Mouse (Mus musculus) lung, postnatal 0 days (tissue): Measurements from ENCODE around the gene Gxylt2. TPM values are rescaled to one million over a fixed set of nuclear protein-coding genes. Genes with fewer than 3 reads are reported as not detected.

Experiments used
- ATAC-seq: fragments of 200-750 bp; cut with Nextera tagmentation; 2 replicates; pipeline ENCODE4 v1.8.0; 2017; ENCODE audit warnings: moderate library complexity
- DNase-seq: peaks from one replicate; pipeline ENCODE4 v3.0.0-alpha.2; 2016; ENCODE audit warnings: low spot score
- H3K27ac ChIP-seq: fragments of 300-500 bp; sonication (generic); 2 replicates; pipeline ENCODE4 v1.5.1; 2014; ENCODE audit warnings: antibody characterized with exemption, mild to moderate bottlenecking, low read length, mixed read lengths
- H3K27me3 ChIP-seq: fragments of 300-500 bp; sonication (generic); replicated peaks from 2 replicates; pipeline ENCODE4 v1.6.1; 2014; ENCODE audit warnings: low read length, mixed read lengths; ENCODE audit not compliant: insufficient read depth
- H3K36me3 ChIP-seq: fragments of 300-500 bp; sonication (generic); 2 replicates; pipeline ENCODE4 v1.6.1; 2014; ENCODE audit warnings: low read length, mixed read lengths; ENCODE audit not compliant: insufficient read depth
- H3K4me1 ChIP-seq: fragments of 300-500 bp; sonication (generic); 2 replicates; pipeline ENCODE4 v1.6.1; 2014; ENCODE audit warnings: antibody characterized with exemption, low read depth, low read length, mixed read lengths; ENCODE audit not compliant: insufficient read depth
- H3K4me2 ChIP-seq: fragments of 300-500 bp; sonication (generic); replicated peaks from 2 replicates; pipeline ENCODE4 v1.6.1; 2014; ENCODE audit warnings: low read depth, mild to moderate bottlenecking, low read length, moderate library complexity, mixed read lengths
- H3K4me3 ChIP-seq: fragments of 300-500 bp; sonication (generic); 2 replicates; pipeline ENCODE4 v1.5.1; 2014; ENCODE audit warnings: low read depth, low read length
- H3K9ac ChIP-seq: fragments of 300-500 bp; sonication (generic); replicated peaks from 2 replicates; pipeline ENCODE4 v1.6.1; 2014; ENCODE audit warnings: low read depth, mild to moderate bottlenecking
- H3K9me3 ChIP-seq: fragments of 300-500 bp; sonication (generic); 2 replicates; pipeline ENCODE4 v1.6.1; 2016; ENCODE audit warnings: low read length, mixed read lengths
- CTCF ChIP-seq: IDR thresholded peaks from 2 replicates; pipeline ENCODE4 v1.5.1; 2016; ENCODE audit warnings: antibody characterized with exemption, mild to moderate bottlenecking
- EP300 ChIP-seq: IDR thresholded peaks from 2 replicates; pipeline ENCODE4 v1.6.1; 2016; ENCODE audit warnings: antibody characterized with exemption, mild to moderate bottlenecking, control low read depth
- WGBS: fragments of 180-500 bp; shearing (Covaris S2); extraction: QIAGEN DNeasy Blood & Tissue Kit; methylation state at CpG from one replicate; pipeline ENCODE4 v1.1.7; 2014; 5-methylcytosine and 5-hydroxymethylcytosine counted together
- polyA plus RNA-seq: library from polyadenylated mRNA; unstranded; fragments of >200 nt; fragmentation: Nextera tagmentation; extraction: Ambion mirVana; gene quantifications from 2 replicates; pipeline ENCODE4 v1.2.1, GENCODE M21; 2015

The Gxylt2 gene
- polyA plus RNA-seq, 1 experiment from 2014 or later: 2.2 TPM

- H3K9me3 ChIP-seq: no peaks in the 10 kb centered on the region
- H3K4me2 ChIP-seq: no peak overlapping the region
- ATAC-seq (no peak), DNase-seq (no peak)
- no peak overlapping the region for H3K4me3 ChIP-seq
- no peaks in the 10 kb centered on the region for H3K27me3 ChIP-seq
- TF ChIP-seq CTCF: no peak
- TF ChIP-seq EP300: no peak
- H3K27ac ChIP-seq: no peak overlapping the region
- no peaks in the 10 kb centered on the region for H3K4me1 ChIP-seq
- 57% methylated on average over 7 of the region's 7 CpGs for WGBS
- no peak overlapping the region for H3K9ac ChIP-seq
- H3K36me3 ChIP-seq: no peaks in the 10 kb centered on the region
These were observed 119.9 kb downstream of the Gxylt2 start for GRCm38 (mm10) chr6:100824381-100824965.

- H3K4me1 ChIP-seq: no peaks in the 10 kb centered on the region
- H3K36me3 ChIP-seq: no peaks in the 10 kb centered on the region
- H3K4me3 ChIP-seq: no peak overlapping the region
- ATAC-seq: no peak
- H3K9ac ChIP-seq: no peak overlapping the region
- no peak overlapping the region for H3K27ac ChIP-seq
- DNase-seq: peak; percentile 13
- no peak overlapping the region for H3K4me2 ChIP-seq
- no peaks in the 10 kb centered on the region for H3K9me3 ChIP-seq
- no peaks in the 10 kb centered on the region for H3K27me3 ChIP-seq
- TF ChIP-seq EP300: no peak
- no peak for TF ChIP-seq CTCF
- WGBS: 56% methylated on average over 6 of the region's 6 CpGs
These were observed 121.5 kb downstream of the Gxylt2 start for GRCm38 (mm10) chr6:100826046-100826445.

- Histone ChIP-seq H3K4me2 (no peak overlapping the region), H3K27me3 (no peaks in the 10 kb centered on the region), H3K9ac (no peak overlapping the region), H3K4me1 (no peaks in the 10 kb centered on the region), H3K27ac (no peak overlapping the region), H3K9me3 (no peaks in the 10 kb centered on the region), H3K36me3 (no peaks in the 10 kb centered on the region), H3K4me3 (no peak overlapping the region)
- ATAC-seq (no peak), DNase-seq (no peak)
- no peak for TF ChIP-seq EP300
- no peak for TF ChIP-seq CTCF
- 94% methylated on average over 6 of the region's 7 CpGs for WGBS
These were observed 124.0 kb downstream of the Gxylt2 start for GRCm38 (mm10) chr6:100828565-100828964.

- H3K36me3 ChIP-seq: no peaks in the 10 kb centered on the region
- TF ChIP-seq CTCF (no peak), EP300 (no peak)
- DNase-seq (no peak), ATAC-seq (no peak)
- 81% methylated on average over 5 of the region's 5 CpGs for WGBS
- H3K27ac ChIP-seq: no peak overlapping the region
- no peak overlapping the region for H3K9ac ChIP-seq
- no peak overlapping the region for H3K4me3 ChIP-seq
- H3K9me3 ChIP-seq: no peaks in the 10 kb centered on the region
- no peak overlapping the region for H3K4me2 ChIP-seq
- no peaks in the 10 kb centered on the region for H3K27me3 ChIP-seq
- no peaks in the 10 kb centered on the region for H3K4me1 ChIP-seq
These were observed 125.2 kb downstream of the Gxylt2 start for GRCm38 (mm10) chr6:100829770-100830169.

GRCm38 (mm10) chr6:100831188-100831587 lies 126.7 kb downstream of the Gxylt2 start:
- H3K27me3 ChIP-seq: no peaks in the 10 kb centered on the region
- no peak overlapping the region for H3K27ac ChIP-seq
- H3K36me3 ChIP-seq: no peaks in the 10 kb centered on the region; the same call in 1 of the 2 replicates
- no peak overlapping the region for H3K4me3 ChIP-seq
- DNase-seq (no peak), ATAC-seq (no peak)
- WGBS: 68% methylated on average over 3 of the region's 3 CpGs
- TF ChIP-seq EP300 (no peak), CTCF (no peak)
- no peaks in the 10 kb centered on the region for H3K9me3 ChIP-seq
- H3K4me1 ChIP-seq: no peaks in the 10 kb centered on the region
- H3K9ac ChIP-seq: no peak overlapping the region
- H3K4me2 ChIP-seq: no peak overlapping the region

GRCm38 (mm10) chr6:100831751-100832150 lies 127.2 kb downstream of the Gxylt2 start:
- TF ChIP-seq EP300: no peak
- TF ChIP-seq CTCF: no peak
- Histone ChIP-seq H3K4me1 (no peaks in the 10 kb centered on the region), H3K27ac (no peak overlapping the region), H3K4me3 (no peak overlapping the region), H3K4me2 (no peak overlapping the region), H3K27me3 (no peaks in the 10 kb centered on the region), H3K36me3 (no peaks in the 10 kb centered on the region; the same call in none of the 2 replicates), H3K9me3 (no peaks in the 10 kb centered on the region), H3K9ac (no peak overlapping the region)
- ATAC-seq (no peak), DNase-seq (peak; percentile 70)
- WGBS: 48% methylated on average over 6 of the region's 6 CpGs
